Mouse (Mus musculus): ENCODE results near the gene Spag4.
A peak's percentile ranks its signal among the peaks of the same experiment; 100 is the strongest.
"Not testable (repeated sequence)": the region's sequence is repeated elsewhere in the genome, so short reads cannot be mapped to it uniquely, and the experiment has no call there.

The Spag4 gene

DNA sequence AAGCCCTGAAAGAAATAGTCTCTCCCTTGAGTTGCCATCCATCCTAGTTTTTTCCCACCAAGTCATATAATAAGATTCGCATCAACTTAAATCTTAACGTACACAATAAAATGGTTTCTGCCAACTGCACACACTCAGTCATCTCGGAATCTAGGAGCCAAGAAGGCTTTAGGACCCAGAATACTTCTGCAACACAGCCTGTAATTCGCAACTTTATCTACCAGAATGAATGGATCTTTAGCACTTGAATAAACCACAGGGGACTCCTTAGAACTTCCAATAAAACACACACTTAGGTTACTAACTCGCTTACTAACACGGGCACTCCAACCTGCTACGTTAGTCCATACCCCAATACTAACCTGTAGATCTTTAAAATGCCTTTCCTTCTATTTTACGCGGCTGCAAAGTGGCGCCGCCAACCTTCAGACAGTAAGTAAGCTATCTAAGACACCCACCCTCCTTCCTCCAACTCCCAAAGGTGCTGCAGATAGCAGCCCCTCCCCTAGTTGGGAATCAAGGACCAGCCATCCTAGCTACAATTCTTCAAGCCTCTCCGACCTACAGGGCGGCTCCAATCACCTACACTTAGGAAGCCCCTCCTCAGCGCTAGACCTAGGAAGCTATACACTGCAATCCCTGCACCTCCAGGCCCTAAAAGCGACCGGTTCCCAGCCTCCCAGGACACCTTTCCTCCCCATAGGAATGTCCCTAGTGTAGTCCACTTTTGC, 45.8 kb downstream of the Spag4 start:
- peak in 1 of 2 experiments; percentile 4 for DNase-seq (ENCODE audit: low spot score in 2 of 2)

GRCm38 (mm10) chr2:156111358-156112079, 46.5 kb downstream of the Spag4 start, which contains the start of the genes Cpne1 and Rbm12:
Gene Cpne1, minus strand, starts transcription at chr2:156111965.
Gene Rbm12, minus strand, starts transcription at chr2:156111978.
- peak; percentile 91 to 92 for DNase-seq (ENCODE audit: low spot score in 2 of 2)

- DNase-seq (ENCODE audit: low spot score in 2 of 2): not testable (repeated sequence)
Observed at GRCm38 (mm10) chr2:156112080-156112423, 47.1 kb downstream of the Spag4 start.

GRCm38 (mm10) chr2:156119566-156119965, 54.6 kb downstream of the Spag4 start:
- no peak for DNase-seq (ENCODE audit: low spot score in 2 of 2)

Measured in spleen, postnatal 36 days (tissue).